Comparison of ENCODE assay signal across 17 mouse cellular contexts in genomic region chr15:31352494-31353279, GRCm38 (mm10). TPM values are rescaled to one million over a fixed set of nuclear protein-coding genes. Genes with fewer than 3 reads are reported as not detected.
DNase-seq lines count a peak whose midpoint lies in the region; ATAC-seq and TF ChIP-seq lines count a peak whose summit lies in the region.
"Had no signal": no experiment of that assay in that cellular context is flagged by ENCODE, and none has a peak within 500 bp of the region (broad histone marks: within the 10 kb centered on the region; RNA-seq: fewer than 3 reads in every experiment).

No protein-coding gene starts in this region.

- no peak for TF ChIP-seq CTCF in layer of hippocampus, adult 2 months (conservative IDR thresholded peaks at IDR 0.05)
- TF ChIP-seq CTCF in olfactory bulb, adult 2 months (IDR thresholded peaks at IDR 0.05; ENCODE audit: insufficient read depth, low read depth, low read length) = no peak

- no peak for TF ChIP-seq POLR2A in olfactory bulb, adult 2 months (IDR thresholded peaks at IDR 0.05; ENCODE audit: insufficient read depth, low read depth, low read length)

- no peaks in the 10 kb centered on the region for H3K36me3 ChIP-seq in neural tube, embryonic 15.5 days
- H3K36me3 ChIP-seq: forebrain, embryonic 12.5 days; limb, embryonic 13.5 days; neural tube, embryonic 12.5 days had no signal

- H3K4me2 ChIP-seq in neural tube, embryonic 15.5 days = no peak overlapping the region
- H3K4me2 ChIP-seq: forebrain, embryonic 12.5 days; limb, embryonic 13.5 days; neural tube, embryonic 12.5 days had no signal

- no peak overlapping the region for H3K9ac ChIP-seq in neural tube, embryonic 15.5 days (replicated peaks)
- H3K9ac ChIP-seq: forebrain, embryonic 12.5 days; limb, embryonic 13.5 days; neural tube, embryonic 12.5 days had no signal

- no peak overlapping the region for H3K4me3 ChIP-seq in layer of hippocampus, adult 2 months
- no peak overlapping the region for H3K4me3 ChIP-seq in neural tube, embryonic 15.5 days (replicated peaks)
- no peak overlapping the region for H3K4me3 ChIP-seq in olfactory bulb, adult 2 months (ENCODE audit: insufficient read depth, low read depth, low read length)
- H3K4me3 ChIP-seq: forebrain, embryonic 12.5 days; limb, embryonic 13.5 days; neural tube, embryonic 12.5 days had no signal

- 87% methylated on average over 13 of the region's 13 CpGs for WGBS in neural tube, embryonic 15.5 days
- 73% methylated on average over 13 of the region's 13 CpGs for WGBS in olfactory bulb, adult 2 months

- no peaks in the 10 kb centered on the region for H3K9me3 ChIP-seq in neural tube, embryonic 15.5 days (replicated peaks)
- H3K9me3 ChIP-seq: forebrain, embryonic 12.5 days; limb, embryonic 13.5 days; neural tube, embryonic 12.5 days had no signal

- DNase-seq in frontal cortex, postnatal 36 days (ENCODE audit: low spot score in 2 of 2) = no peak
- no peak for DNase-seq in layer of hippocampus, adult 2 months (ENCODE audit: low spot score in 2 of 2)
- DNase-seq in layer of hippocampus, adult 8-10 months (ENCODE audit: low spot score in 2 of 2) = no peak
- no peak for DNase-seq in neural tube, embryonic 10.5 days (ENCODE audit: extremely low spot score, low spot score)
- no peak for DNase-seq in embryo, embryonic 9.5 days (ENCODE audit: extremely low spot score)
- DNase-seq: cerebellum, adult 11-12 months; kidney, adult 18-20 months; layer of hippocampus, postnatal 36 days; lung, postnatal 10 days had no signal

- peak; percentile 73 for ATAC-seq in frontal cortex, adult (ENCODE audit: low TSS enrichment)
- peak; percentile 3; the same call in 1 of the 2 replicates for ATAC-seq in neural tube, embryonic 15.5 days (ENCODE audit: low FRiP score)
- ATAC-seq: hindbrain, embryonic 16.5 days; midbrain, embryonic 16.5 days had no signal

- no peaks in the 10 kb centered on the region for H3K27me3 ChIP-seq in neural tube, embryonic 15.5 days (replicated peaks)
- H3K27me3 ChIP-seq: forebrain, embryonic 12.5 days; limb, embryonic 13.5 days; neural tube, embryonic 12.5 days had no signal

- H3K4me1 ChIP-seq in neural tube, embryonic 15.5 days = no peaks in the 10 kb centered on the region
- peaks cover 35% of the 10 kb centered on the region for H3K4me1 ChIP-seq in olfactory bulb, adult 2 months (ENCODE audit: control insufficient read depth, insufficient read depth, low read length)
- H3K4me1 ChIP-seq: forebrain, embryonic 12.5 days; limb, embryonic 13.5 days; neural tube, embryonic 12.5 days had no signal

- peak overlapping the region; percentile 53; the same call in 1 of the 2 replicates for H3K27ac ChIP-seq in layer of hippocampus, adult 2 months
- no peak overlapping the region for H3K27ac ChIP-seq in neural tube, embryonic 15.5 days (replicated peaks)
- H3K27ac ChIP-seq in olfactory bulb, adult 2 months (ENCODE audit: insufficient read depth, low read depth, low read length) = 0 out of 2 replicates have a peak overlapping the region, but pooled peaks have one; percentile 35
- H3K27ac ChIP-seq: forebrain, embryonic 12.5 days; limb, embryonic 13.5 days; neural tube, embryonic 12.5 days had no signal

RNA-seq across cellular contexts. Expression of gene Ankrd33b, which starts 14.8 kb away (rescaled TPM):
- 10 to 100 TPM; 58.7 to 59.4 TPM for total RNA-seq in layer of hippocampus, adult 2 months (2021)
- 10 to 100 TPM; 60.2 to 64.2 (median 61.8) TPM for total RNA-seq in layer of hippocampus, adult 8-10 months (2022)
- 0.70 and 2.6 TPM in 2 replicates for polyA plus RNA-seq in neural tube, embryonic 15.5 days (2015; fragmentation: Nextera tagmentation; extraction: Ambion mirVana)
- polyA plus RNA-seq in olfactory bulb, adult 2 months (2012; ENCODE audit: insufficient read depth, insufficient read length, low replicate concordance, missing spikeins) = not detected in 2 replicates
